ENCODE assay signal across 13 mouse cellular contexts in genomic region chr12:35515621-35516020, GRCm38 (mm10).
"Had no signal": no experiment of that assay in that cellular context is flagged by ENCODE, and none has a peak within 500 bp of the region (broad histone marks: within the 10 kb centered on the region; RNA-seq: fewer than 3 reads in every experiment).

No protein-coding gene starts in this region.

- H3K9ac ChIP-seq: limb, embryonic 15.5 days; liver, embryonic 13.5 days; midbrain, embryonic 13.5 days; neural tube, embryonic 15.5 days had no signal

- H3K27ac ChIP-seq: limb, embryonic 15.5 days; liver, embryonic 13.5 days; midbrain, embryonic 13.5 days; neural tube, embryonic 15.5 days had no signal

- H3K4me2 ChIP-seq: limb, embryonic 15.5 days; liver, embryonic 13.5 days; midbrain, embryonic 13.5 days; neural tube, embryonic 15.5 days had no signal

- DNase-seq: kidney, adult 2 months; layer of hippocampus, adult 9-11 months; layer of hippocampus, postnatal 36 days; liver, embryonic 13.5 days; lung, adult 18-20 months; right cerebral cortex, adult 18-20 months; right cerebral cortex, postnatal 25 days; thymus, adult 18-20 months; thymus, postnatal 14 days had no signal

- H3K4me1 ChIP-seq: limb, embryonic 15.5 days; liver, embryonic 13.5 days; midbrain, embryonic 13.5 days; neural tube, embryonic 15.5 days had no signal

- ATAC-seq: midbrain, embryonic 13.5 days had no signal

- H3K9me3 ChIP-seq: limb, embryonic 15.5 days; liver, embryonic 13.5 days; midbrain, embryonic 13.5 days; neural tube, embryonic 15.5 days had no signal

- H3K27me3 ChIP-seq: limb, embryonic 15.5 days; liver, embryonic 13.5 days; midbrain, embryonic 13.5 days; neural tube, embryonic 15.5 days had no signal

- H3K36me3 ChIP-seq: midbrain, embryonic 13.5 days; neural tube, embryonic 15.5 days had no signal

- H3K4me3 ChIP-seq: limb, embryonic 15.5 days; liver, embryonic 13.5 days; midbrain, embryonic 13.5 days; myocyte; neural tube, embryonic 15.5 days had no signal
